Mouse (Mus musculus): Measurements from ENCODE around the gene Rbfox1.

Gene Rbfox1

DNA sequence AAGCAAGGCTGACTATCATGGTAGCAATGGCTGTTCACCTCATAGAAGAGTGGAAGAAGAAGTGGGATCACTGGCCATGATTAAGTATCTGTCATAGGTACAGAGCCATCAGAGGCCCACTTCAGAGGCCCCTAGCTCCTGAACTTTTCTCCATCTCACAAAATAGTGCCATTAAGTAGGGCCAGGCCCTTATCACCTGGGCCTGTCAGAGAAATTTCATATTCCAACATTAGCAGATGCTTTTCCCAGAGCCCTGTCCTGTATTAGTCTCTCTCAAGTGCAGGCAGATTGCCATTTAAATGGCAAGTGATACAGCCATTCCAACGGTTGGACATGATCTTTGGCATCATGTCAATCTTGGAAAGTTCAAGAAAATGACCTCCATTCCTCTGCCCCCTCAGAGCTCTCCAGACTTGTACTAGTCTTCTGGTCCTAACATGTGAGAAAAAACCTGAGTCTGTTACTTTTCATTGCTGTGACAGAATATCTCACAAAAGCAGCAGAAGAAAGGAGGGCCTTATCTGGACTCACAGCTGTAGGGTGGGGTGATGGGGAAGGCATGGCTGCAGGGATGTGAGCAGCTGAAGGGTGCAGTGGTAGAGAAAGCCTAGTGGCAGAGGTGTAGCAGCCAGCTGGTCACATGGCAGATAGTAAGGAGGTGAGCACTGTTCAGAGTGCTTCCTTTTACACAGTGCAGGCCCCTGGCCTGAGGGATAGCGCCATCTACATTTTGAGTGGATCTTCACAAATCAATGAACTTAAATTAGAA is 210.6 kb downstream of the Rbfox1 start:
- no peak for DNase-seq (ENCODE audit: low spot score in 2 of 2)

DNA sequence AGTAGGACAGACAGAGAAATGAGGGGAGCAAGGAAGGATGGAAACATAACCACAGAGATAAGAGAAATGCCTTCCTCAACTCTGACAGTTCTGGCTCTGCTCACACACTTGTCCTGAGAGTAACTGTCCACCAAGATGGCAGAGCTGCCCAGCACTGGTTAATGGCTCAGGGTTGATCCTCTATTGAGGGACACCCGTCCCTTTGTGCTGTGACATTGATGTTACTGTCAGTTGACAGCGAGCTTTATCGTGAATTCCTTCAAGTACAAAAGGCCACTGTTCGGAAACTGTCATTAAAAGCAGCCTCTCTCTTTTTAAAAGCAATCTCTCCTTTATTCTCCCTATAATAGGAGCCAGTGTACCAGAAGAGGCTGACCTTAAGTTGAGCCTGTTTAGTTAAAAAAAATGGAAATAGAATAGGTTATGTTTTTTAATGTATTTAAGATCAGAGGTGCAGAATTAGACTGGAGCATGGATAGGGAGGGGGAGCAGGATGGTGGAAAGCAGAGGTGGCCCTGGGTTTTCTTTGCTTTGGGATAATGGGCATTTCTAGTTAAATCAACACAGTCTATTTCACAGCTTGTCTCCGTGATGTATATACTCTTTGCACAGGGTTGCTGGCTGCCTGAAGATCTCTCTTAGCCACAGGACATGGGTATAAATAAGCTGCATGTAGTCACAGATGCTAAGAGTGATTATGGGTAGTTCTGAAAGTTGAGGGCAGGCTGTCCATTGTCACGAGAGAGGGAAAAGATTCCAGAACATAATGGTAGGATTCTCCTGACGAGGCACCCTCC is 212.3 kb downstream of the Rbfox1 start:
- no peak for DNase-seq (ENCODE audit: low spot score in 2 of 2)

DNA sequence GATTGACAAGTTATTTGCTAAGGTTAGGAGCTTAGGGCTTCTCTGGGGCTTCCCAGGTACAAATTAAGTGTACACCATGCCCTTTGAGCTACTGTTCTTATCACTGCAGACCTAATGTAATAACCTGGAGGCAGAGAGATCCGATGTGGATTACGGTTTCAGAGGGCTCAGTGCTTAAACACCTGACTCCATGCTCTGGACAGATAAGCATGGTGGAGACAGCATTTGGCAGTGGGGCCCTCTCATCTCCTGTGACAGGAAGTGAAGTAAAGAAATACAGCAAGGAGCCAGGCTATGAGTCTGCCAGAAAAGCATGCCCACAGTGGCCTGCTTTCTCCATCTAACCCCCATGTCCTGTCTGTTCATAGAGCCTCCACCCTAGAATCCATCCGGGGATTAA is 213.0 kb downstream of the Rbfox1 start:
- no peak for DNase-seq (ENCODE audit: low spot score in 2 of 2)

DNA sequence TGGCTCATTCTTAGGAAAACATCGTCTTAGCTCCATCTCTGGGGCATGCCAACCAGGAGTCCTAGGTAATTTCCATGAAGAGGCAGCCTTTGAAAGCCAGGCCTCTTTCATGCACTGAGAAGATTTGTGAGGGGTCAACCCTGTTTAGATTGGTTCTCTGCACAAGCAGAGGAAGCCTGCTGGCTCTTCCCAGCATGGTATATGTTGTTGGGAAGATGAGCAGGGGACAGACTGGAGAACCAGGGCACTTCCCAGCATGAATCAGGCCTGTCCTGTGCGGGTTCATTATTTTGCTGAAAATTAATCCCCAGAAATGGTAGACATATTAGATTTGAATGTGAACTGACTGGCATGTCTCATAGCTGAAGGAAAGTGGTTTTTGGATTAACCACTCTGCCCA is 214.4 kb downstream of the Rbfox1 start:
- DNase-seq (ENCODE audit: low spot score in 2 of 2): no peak

DNA sequence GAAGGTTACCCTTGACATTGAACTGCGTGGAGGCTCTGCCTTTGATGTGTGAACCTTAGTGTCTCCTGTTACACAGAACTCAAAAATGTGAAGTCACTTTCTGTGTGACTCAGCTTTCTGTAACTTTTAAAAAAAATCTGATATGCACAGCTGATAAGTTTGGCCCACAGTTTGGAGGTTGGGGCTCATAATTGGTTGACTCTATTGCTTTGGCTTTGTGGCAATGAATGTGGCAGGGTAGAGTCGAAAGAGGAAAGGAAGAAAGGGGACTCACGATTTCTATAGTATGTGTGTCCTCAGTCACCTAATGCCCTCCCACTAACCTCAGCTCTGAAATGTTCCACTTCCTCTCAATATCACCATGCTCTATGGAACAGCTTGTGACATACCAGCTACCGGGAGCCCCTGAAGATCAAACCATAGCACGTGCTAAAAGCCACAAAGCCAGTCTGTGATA is 215.3 kb downstream of the Rbfox1 start:
- DNase-seq (ENCODE audit: low spot score in 2 of 2): no peak

DNA sequence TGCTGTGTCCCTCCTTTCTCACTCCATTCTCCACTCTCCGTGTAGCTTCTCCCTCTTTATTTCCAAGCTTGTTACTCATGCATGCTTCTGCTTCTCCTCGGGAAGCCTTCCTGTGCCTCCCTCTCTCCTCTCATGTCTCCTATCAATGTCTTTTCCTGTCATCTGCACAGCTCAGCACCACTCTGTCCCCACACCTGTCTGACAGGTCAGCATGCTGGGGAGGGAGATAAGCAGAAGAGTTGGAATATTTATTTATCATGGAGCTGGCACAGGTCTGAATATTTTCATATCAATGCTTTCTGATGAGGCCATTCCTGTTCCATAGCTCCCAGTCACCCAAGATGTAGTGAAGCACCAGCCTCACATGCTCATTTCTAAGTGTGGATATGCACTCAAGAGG is 218.6 kb downstream of the Rbfox1 start:
- no peak for DNase-seq (ENCODE audit: low spot score in 2 of 2)

DNA sequence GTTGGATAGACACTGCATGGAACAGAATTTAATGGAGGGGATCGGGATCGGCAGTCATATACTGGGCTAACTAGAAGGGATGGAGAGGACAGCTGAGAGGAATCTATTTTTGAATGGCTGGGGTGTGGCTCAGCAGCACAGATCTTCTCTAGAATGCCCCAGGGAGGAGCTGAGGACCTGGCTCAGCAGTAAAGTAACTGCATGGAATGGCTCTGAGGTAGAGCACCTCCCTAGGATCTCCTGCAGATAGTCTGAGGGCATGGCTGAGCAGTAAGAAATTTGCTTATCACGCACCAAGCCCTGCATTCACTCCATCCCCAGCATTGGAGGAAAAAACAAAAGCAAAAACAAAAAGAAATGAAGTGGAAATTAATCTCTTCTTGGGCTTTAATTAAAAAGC is 225.0 kb downstream of the Rbfox1 start:
- no peak for DNase-seq (ENCODE audit: low spot score in 2 of 2)

DNA sequence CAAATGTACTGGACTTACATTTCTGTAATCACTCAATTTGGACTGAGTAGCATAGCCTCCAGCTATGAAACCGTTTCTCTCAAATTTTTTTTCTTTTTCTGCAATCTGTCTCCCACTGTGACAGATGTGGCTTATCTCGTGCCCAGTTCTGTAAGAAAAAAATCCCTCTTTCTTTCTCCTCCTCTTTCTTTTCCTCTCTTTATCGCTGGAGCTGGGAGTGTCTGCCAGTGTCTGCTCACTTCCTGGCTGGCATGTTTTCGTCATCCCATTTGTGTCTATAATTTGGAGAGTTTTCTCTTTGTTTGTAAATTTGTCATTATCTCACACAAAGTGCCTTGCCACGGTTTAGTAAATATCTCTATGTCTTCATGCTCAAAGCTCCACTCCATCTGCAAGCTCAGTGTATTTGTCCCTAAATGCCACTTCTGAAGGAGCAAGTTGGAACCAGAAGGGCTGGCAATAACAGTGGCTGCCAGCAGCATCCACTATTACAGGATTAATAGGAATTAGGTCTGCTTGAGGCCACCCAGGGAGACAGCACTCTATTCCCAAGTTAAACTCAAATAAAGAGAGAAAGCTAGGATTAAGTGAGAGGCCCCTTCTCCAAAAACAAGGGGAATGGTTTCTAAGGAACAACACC is 228.8 kb downstream of the Rbfox1 start:
- no peak for DNase-seq (ENCODE audit: low spot score in 2 of 2)

DNA sequence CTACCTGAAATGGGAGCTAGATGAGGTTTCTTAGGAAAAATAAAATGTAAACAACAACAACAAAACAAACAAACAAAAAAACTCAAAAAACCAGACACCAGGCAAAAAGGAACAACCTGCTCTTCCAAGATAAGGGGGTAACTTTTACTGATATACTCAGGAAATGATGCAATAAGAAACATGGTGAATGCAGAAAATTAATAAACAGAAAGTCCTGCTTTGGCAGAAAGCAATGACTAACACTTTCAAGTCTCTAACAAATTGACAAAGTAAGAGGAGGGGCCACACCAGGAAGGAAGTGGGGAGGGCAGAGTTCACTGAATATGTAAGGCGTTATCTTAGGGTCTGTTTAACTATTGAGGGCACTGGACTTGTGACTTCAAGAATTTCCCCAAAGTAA is 234.3 kb downstream of the Rbfox1 start:
- no peak for DNase-seq (ENCODE audit: low spot score in 2 of 2)

DNA sequence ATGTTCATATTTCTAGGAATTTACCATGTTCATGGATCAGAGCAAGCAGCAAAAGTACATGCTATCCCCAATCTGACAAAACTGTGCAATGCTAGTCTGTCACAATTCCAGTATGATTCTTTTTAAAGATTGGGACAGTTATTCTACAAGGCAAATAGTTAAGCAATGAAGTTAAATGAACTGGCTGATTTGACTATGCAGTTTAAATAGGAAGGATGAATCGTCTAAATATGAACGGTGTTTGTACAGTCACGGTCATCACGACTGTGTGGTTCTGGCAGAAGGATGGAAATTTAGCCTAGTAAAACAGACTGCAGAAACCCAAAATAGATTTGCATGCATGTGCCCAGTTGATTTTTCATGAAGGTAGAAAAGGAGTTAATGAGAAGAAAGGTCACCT is 236.1 kb downstream of the Rbfox1 start:
- no peak for DNase-seq (ENCODE audit: low spot score in 2 of 2)

DNA sequence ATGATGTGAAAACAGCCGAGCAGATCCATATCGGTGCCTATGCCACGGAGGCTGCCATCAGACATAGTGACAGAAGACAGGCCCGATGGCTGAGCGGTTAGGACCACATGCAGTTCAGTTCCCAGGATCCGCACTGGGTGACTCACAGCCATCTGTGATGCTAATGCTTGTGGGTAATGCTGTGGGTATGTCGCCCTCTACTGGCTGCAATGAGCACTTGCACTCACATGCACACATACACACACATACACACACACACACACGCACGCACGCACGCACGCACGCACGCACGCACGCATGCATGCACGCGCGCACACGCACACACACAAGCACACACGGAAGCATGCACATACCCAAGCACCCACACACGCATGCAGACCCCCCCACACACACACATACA is 237.7 kb downstream of the Rbfox1 start:
- no peak for DNase-seq (ENCODE audit: low spot score in 2 of 2)

DNA sequence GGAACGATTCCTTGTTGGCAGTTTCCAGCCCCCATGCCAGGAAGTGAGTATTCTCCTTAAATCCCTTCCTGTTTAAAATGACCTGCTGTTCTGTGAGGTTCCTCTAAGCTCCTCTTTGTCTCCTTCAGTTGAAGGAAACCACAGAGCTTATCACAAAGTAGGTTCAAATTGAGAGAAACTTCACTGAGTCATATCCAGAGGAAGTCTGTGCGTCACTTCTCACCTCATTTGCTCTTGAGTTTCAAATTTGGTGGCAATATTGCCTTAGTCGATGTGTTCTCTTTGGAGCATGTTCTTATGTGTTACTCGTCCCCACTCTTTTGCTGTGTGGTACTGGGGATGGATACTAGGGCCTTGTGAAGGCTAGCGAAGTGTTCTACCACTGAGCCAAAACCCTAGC is 243.2 kb downstream of the Rbfox1 start:
- no peak for DNase-seq (ENCODE audit: low spot score in 2 of 2)

DNA sequence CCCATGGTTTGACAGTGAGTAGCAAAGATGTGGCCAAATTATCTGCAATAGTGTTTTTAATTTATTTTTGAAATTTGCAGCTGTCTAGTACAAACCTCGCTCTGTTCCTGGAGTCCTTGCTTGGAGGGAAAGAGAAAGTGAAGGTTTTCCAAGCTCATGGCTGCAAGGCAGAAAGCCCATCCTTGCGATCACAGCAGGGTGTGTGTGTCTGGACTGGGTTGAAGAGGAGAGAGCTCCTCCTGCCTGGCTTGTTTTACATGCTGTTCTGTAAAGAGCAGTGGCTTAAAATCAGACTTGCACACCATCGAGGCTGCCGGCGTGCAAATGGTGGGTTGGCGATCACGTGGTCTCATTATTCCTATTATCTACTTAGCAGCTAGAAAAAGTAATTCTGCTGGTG is 249.9 kb downstream of the Rbfox1 start:
- DNase-seq (ENCODE audit: low spot score in 2 of 2): no peak

DNA sequence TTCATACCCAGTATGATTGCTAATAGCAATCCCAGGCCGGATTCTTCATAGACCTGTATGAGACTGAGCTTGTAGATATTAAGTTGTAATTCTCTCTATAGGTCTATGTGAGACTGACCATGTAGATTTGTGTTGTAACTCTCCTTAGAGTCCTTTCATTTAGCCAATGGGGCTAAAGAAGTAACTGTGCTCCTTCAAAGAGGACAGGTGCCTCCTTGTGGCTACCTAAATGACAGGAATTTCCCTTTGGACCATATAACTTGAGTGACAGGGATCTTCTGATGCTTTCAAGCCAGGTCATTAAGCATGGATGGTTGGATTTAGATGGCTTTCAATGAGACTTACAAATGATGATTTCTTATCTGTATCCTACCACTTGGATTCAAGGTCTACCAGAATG is 254.3 kb downstream of the Rbfox1 start:
- no peak for DNase-seq (ENCODE audit: low spot score in 2 of 2)

DNA sequence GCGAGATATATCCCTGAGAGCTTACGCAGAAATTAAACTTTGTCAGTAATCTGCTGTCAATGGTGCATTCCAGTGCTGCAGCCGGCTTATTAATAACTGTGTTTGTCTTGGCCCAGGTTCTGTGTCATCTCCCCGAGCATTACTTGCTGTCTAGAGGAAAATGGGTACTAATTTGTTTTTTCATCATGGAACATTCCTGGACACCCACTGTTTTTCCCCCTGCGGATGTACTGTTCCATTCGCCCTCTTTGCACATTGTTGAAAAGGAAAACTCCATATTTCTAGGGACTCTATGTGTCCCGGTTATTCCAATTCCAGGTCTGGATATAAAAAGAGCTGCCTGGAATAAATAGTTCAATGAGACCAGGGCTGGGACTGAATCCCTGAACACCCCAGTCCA is 262.8 kb downstream of the Rbfox1 start:
- DNase-seq (ENCODE audit: low spot score in 2 of 2): no peak

DNA sequence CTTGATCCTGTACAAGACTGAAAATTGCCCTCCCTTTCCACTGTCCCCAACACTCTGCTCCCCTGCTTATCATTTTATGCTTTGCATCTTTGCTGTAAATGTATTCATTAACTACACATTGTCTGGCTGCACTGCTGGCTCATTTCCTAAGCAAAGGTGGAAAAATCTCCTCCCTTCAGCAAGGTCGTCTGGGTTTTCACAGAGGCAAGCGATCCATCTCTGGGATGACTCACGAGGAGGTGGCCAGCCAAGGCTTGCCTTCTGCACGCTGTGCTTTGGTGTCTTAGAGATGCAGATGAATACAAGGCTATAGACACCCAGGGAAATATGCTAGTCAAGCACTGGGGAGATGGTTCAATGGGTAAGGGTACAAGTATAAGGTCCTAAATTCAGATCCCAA is 264.2 kb downstream of the Rbfox1 start:
- no peak for DNase-seq (ENCODE audit: low spot score in 2 of 2)

DNA sequence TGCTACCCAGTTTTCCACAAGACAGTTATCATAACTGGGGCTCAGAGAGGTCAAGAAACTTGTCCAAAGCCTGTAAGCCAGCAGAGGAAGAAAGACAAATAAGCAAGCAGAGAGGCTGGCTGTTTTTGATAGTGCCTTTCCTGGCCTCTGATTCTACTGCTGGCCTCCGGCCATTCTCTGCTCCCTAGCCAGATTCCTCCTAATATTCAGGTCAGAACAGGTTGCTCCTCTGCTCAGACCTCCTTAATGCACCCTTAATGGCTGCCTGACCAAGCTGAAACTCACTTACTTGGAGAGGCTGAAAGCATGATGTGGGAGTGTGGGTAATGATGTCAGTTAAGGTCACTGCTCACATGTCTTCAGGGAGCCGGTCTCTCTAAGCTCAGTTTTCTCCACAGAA is 270.4 kb downstream of the Rbfox1 start:
- no peak for DNase-seq (ENCODE audit: low spot score in 2 of 2)

DNA sequence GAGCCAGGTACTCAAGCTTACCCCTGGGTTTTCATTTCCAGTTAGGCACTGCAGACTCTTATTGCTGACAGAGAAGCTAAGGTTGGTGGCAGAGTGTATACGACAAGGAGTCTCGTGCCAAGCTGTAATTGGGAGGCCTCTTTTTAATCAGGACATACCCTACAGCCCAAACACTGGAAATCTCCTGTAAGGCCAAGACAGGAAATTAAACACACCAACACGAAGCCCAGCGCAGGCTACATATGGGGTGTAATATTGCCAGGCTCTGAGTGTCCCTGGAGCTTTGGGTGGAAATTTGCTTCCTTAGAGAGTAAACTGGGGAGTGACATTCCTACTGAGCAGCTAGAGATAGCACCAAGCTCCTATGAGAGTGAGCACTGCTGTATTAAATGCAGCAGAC is 279.3 kb downstream of the Rbfox1 start:
- no peak for DNase-seq (ENCODE audit: low spot score in 2 of 2)

DNA sequence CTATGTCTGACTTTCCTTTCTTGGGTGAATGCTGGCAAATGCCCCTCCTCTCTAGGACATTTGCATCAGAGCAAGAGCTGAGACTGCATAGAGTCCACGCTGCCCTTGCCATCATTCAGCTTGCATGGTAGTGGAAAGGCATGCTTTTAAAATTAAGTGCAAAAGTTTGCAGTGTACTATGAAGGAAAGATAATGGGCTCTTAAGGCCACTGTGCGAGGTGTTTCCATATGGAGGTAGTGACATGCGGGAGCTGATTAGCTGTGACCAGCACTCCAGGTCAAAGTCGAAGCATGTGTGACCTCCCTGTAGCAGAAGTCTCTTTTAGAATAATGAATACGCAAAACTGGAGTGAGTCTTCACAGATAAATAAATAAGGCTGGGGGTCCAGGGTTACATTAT is 284.2 kb downstream of the Rbfox1 start:
- no peak for DNase-seq (ENCODE audit: low spot score in 2 of 2)

DNA sequence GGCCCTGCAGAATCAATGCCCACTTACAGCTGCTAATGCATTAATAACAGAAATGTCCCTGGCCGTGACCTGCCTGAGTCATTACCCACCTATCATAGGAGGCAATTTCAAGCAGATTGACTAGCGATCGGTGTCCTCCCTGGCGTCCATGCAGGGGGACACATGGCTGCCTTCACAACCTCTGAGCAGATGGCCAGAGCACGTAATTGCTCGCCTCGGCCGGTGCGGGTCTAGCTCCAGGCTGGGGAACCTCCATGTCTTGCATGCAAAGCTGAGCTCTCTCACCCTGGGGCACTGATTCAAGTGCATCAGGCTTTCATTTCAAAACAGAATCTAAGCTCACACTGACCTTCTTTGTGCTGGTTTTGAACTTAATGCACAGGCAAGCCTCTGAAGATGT is 295.7 kb downstream of the Rbfox1 start:
- DNase-seq (ENCODE audit: low spot score in 2 of 2): no peak

DNA sequence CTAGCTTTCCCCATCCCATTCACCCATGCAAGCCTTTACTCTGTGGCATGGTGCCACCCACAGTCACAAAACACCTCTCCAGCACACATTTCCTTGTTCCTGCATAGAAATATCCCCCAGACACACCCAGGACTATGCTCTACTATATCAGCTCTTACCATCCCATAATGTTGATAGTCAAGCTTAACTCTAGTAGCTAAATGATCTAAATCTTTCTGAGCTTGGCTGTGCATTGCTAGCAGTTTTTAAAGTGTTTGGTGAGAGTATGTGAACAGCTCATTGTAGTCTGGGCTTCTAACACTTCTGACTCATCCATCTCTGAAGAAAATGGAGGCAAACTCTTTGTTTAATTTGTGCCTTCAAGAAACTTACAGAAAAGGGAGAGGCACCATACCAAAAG is 297.2 kb downstream of the Rbfox1 start:
- no peak for DNase-seq (ENCODE audit: low spot score in 2 of 2)

DNA sequence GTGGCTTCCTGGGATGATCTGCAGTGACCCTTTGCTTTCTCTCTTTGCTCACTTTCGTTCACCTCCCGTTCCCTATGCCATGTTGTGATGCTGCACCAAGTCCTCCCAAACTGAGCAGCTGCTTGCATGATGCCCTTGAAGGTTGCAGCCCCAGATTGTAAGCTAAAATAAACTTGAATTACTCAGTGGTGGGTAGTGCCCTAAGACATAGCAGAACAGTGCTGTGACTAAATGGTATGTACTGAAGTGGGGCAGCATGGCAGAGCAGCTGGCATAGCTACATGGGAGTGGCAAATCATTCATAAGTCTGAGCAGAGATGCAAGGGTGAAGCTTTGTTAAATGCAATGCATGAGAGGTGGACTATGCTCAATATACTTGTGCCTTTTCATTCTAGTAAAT is 307.2 kb downstream of the Rbfox1 start:
- DNase-seq (ENCODE audit: low spot score in 2 of 2): no peak

DNA sequence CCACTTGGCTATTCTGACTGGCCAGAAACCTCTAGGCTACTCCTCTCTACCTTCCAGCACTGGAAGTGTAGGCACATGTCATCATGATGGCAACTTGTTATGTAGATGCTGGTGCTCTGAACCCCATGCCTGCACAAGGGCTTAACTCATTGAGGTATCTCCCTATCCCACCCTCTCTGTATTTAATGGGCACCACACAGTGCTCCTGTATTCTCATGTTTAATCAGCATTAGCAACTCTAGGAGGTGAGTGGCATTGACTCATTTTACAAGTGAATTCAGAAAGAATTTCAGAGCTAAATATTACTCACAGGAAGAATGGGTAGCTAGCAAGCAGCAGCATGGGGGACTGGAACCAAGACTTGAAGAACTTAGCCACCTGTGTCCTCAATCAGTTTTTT is 321.3 kb downstream of the Rbfox1 start:
- DNase-seq (ENCODE audit: low spot score in 2 of 2): no peak

All from urinary bladder, adult 18-20 months (tissue).